Mouse (Mus musculus): Measurements from ENCODE around the gene Prkch. TPM values are rescaled to one million over a fixed set of nuclear protein-coding genes. Genes with fewer than 3 reads are reported as not detected.

Prkch gene
- polyA plus RNA-seq, 1 experiment: 12.5 TPM

DNA sequence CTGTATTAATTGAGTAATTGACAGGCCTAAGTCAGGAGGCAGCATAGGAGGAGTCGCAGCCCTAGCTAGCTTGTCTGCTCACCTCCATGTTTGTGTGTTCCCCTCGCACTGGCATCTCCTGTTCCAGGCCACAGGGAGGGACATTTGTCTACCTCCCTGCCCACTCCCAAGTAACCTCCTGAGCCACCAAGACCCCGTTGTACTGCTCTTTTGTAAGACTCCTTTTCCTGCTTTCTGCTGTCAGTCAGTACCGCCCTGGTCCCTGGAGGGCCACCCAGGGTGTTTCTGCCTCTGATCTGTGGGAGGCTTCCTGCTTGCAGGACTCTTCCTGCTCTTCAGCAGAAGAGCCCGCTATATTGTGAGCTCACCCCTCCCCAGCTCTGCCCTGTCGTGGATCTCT lies 127.5 kb downstream of the Prkch start:
- H3K27me3 ChIP-seq (ENCODE audit: control insufficient read depth, insufficient read depth, low read length): no peaks in the 10 kb centered on the region
- no peak overlapping the region for H3K27ac ChIP-seq (ENCODE audit: insufficient read depth, low read length)
- DNase-seq (ENCODE audit: low read depth in 1 of 2, low spot score in 2 of 2): no peak
- H3K4me3 ChIP-seq (ENCODE audit: extremely low read depth, insufficient read depth, insufficient read length): no peak overlapping the region
- 42% methylated on average over 6 of the region's 6 CpGs for WGBS
- H3K36me3 ChIP-seq (ENCODE audit: control insufficient read depth, insufficient read depth, low read length): no peaks in the 10 kb centered on the region
- TF ChIP-seq CTCF (IDR thresholded peaks at IDR 0.05; ENCODE audit: extremely low read depth, insufficient read depth, insufficient read length, insufficient replicate concordance): no peak
- TF ChIP-seq POLR2A (IDR thresholded peaks at IDR 0.05; ENCODE audit: low read depth, low read length): no peak
- peaks cover 11% of the 10 kb centered on the region; the same call in 1 of the 2 replicates for H3K4me1 ChIP-seq (ENCODE audit: control insufficient read depth, insufficient read depth, insufficient read length)

DNA sequence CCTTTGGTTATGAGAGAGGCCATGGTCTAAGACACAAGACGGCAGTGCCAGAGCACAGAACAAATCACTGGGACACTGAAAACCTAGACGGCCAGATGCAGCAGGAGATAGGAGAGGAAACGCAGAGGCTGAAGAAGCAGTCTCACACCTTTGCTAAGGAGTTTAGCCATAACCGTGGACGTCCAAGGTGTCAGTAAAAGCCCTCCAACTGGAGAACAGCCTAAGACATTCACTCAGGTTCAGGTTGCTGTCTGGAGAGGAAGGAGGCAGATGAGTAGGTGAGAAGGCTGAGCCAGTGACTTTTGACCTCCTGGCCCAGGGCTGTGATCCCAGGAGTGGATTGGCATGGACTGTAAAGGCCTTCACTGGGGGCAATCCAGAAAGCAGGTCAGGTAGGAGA lies 130.0 kb downstream of the Prkch start:
- H3K36me3 ChIP-seq (ENCODE audit: control insufficient read depth, insufficient read depth, low read length): no peaks in the 10 kb centered on the region
- no peak for DNase-seq (ENCODE audit: low read depth in 1 of 2, low spot score in 2 of 2)
- peaks cover 11% of the 10 kb centered on the region; the same call in 1 of the 2 replicates for H3K4me1 ChIP-seq (ENCODE audit: control insufficient read depth, insufficient read depth, insufficient read length)
- H3K4me3 ChIP-seq (ENCODE audit: extremely low read depth, insufficient read depth, insufficient read length): no peak overlapping the region
- no peaks in the 10 kb centered on the region for H3K27me3 ChIP-seq (ENCODE audit: control insufficient read depth, insufficient read depth, low read length)
- 92% methylated on average over 5 of the region's 5 CpGs for WGBS
- H3K27ac ChIP-seq (ENCODE audit: insufficient read depth, low read length): 0 out of 2 replicates have a peak overlapping the region, but pooled peaks have one; percentile 20
- TF ChIP-seq CTCF (IDR thresholded peaks at IDR 0.05; ENCODE audit: extremely low read depth, insufficient read depth, insufficient read length, insufficient replicate concordance) (no peak), POLR2A (IDR thresholded peaks at IDR 0.05; ENCODE audit: low read depth, low read length) (no peak)

DNA sequence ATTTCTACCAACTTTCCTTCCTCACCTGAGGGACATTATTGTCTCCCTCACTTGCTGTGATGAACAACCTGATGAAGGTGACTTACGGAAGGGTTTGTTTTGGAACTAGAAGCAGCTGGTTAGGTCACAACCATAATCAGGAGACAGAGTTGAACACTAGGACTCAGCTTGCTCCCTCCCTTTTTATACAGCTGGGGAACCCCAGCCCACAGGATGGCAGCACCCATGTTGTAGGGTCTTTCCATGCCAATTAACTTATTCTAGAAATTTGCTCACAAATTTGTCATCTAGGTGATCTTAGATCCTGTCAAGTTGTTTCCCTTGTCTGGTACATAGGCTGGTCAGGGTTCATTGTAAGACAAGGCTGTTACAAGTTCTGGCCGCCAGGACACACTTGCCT lies 130.7 kb downstream of the Prkch start:
- DNase-seq (ENCODE audit: low read depth in 1 of 2, low spot score in 2 of 2): no peak

DNA sequence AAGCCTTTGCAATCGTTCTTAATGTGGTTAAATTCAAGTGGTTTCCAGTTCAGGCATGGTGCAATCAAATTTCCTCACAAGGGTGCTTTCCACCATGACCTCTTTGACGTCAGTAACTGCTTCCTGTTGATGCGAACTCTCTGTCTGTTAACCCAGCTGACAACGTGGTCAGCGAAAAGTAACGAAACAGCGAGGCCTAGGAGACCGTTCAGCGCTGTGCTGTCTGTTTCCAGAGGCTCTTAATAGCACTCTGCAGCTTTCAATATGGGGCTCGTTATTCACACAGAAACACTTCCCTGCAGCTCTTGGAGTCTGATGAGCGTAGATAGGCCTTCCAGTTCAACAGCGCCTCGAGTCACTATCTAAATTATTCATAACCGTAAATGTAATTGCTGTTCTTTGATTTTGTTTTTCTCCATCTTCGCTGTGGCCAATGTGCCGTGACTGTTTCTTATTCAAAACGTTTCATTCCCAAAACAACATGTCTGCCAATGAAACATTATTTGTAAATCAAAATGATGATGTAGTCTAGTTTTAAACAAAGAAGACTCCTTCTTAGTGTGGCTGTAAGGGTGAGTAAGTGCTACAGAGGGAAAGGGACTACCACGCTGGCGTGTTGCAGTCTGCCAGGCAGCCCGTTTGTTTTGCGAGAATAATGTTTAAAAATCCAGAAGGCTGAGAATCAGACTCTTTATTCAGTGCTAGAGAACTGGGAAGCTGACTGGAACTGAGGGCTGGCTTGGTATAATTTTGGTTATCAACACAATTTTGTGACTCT lies 131.5 kb downstream of the Prkch start:
- TF ChIP-seq POLR2A (IDR thresholded peaks at IDR 0.05; ENCODE audit: low read depth, low read length): no peak
- no peak for TF ChIP-seq CTCF (IDR thresholded peaks at IDR 0.05; ENCODE audit: extremely low read depth, insufficient read depth, insufficient read length, insufficient replicate concordance)
- peaks cover 14% of the 10 kb centered on the region; the same call in 1 of the 2 replicates for H3K4me1 ChIP-seq (ENCODE audit: control insufficient read depth, insufficient read depth, insufficient read length)
- H3K27ac ChIP-seq (ENCODE audit: insufficient read depth, low read length): peak overlapping the region; percentile 60
- WGBS: 62% methylated on average over 21 of the region's 21 CpGs
- H3K4me3 ChIP-seq (ENCODE audit: extremely low read depth, insufficient read depth, insufficient read length): no peak overlapping the region
- no peaks in the 10 kb centered on the region for H3K36me3 ChIP-seq (ENCODE audit: control insufficient read depth, insufficient read depth, low read length)
- H3K27me3 ChIP-seq (ENCODE audit: control insufficient read depth, insufficient read depth, low read length): no peaks in the 10 kb centered on the region
- DNase-seq (ENCODE audit: low read depth in 1 of 2, low spot score in 2 of 2): peak; percentile 12 to 85

More for the DNA sequence above, 130.7 kb downstream of the Prkch start:
- WGBS: 82% methylated on average over 2 of the region's 2 CpGs
- Histone ChIP-seq H3K27me3 (ENCODE audit: control insufficient read depth, insufficient read depth, low read length) (no peaks in the 10 kb centered on the region), H3K4me3 (ENCODE audit: extremely low read depth, insufficient read depth, insufficient read length) (no peak overlapping the region), H3K4me1 (ENCODE audit: control insufficient read depth, insufficient read depth, insufficient read length) (peaks cover 11% of the 10 kb centered on the region; the same call in 1 of the 2 replicates), H3K27ac (ENCODE audit: insufficient read depth, low read length) (peak overlapping the region; percentile 60), H3K36me3 (ENCODE audit: control insufficient read depth, insufficient read depth, low read length) (no peaks in the 10 kb centered on the region)
- TF ChIP-seq POLR2A (IDR thresholded peaks at IDR 0.05; ENCODE audit: low read depth, low read length) (no peak), CTCF (IDR thresholded peaks at IDR 0.05; ENCODE audit: extremely low read depth, insufficient read depth, insufficient read length, insufficient replicate concordance) (no peak)

DNA sequence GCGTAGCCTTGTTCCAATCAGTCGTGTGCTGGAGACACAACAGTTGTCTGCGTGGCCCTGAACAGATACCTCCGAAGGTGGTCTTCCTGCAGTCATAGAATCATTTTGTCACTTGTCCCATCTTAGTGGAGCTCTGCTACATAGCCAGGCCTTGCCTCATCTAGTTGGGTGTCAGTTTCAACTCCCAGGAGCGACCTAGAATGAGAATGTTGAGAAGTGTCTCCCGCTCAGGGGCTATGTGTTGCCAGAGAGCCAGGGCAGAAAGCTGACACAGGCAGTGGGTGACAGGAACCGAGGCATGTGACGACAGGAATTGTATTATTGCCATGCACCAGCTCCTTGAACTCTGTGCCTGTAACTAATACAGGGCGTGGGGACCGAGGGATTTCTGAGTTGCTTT lies 133.4 kb downstream of the Prkch start:
- no peak overlapping the region for H3K27ac ChIP-seq (ENCODE audit: insufficient read depth, low read length)
- H3K36me3 ChIP-seq (ENCODE audit: control insufficient read depth, insufficient read depth, low read length): no peaks in the 10 kb centered on the region
- no peak overlapping the region for H3K4me3 ChIP-seq (ENCODE audit: extremely low read depth, insufficient read depth, insufficient read length)
- no peaks in the 10 kb centered on the region for H3K27me3 ChIP-seq (ENCODE audit: control insufficient read depth, insufficient read depth, low read length)
- 92% methylated on average over 10 of the region's 10 CpGs for WGBS
- H3K4me1 ChIP-seq (ENCODE audit: control insufficient read depth, insufficient read depth, insufficient read length): peaks cover 14% of the 10 kb centered on the region; the same call in 1 of the 2 replicates
- DNase-seq (ENCODE audit: low read depth in 1 of 2, low spot score in 2 of 2): no peak
- no peak for TF ChIP-seq CTCF (IDR thresholded peaks at IDR 0.05; ENCODE audit: extremely low read depth, insufficient read depth, insufficient read length, insufficient replicate concordance)
- TF ChIP-seq POLR2A (IDR thresholded peaks at IDR 0.05; ENCODE audit: low read depth, low read length): no peak

DNA sequence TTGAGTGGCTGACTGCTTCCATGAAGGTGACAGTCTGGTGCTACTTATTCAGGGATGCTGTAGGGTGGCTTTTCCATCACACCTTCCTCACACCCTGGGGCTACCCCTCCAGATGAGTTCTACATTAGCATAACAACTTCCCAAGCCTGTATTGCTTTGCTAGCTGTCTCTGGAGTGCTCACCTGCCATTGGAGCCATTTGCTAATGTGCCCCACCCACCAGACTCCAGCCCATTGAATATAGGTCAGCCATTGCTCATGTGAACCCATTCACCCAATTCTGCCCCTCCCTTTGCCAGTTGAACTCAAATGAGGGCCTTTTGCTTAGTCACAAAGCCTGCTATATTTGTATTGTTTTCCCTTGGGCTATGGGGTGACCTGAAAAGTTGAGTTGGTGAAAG lies 135.2 kb downstream of the Prkch start:
- DNase-seq (ENCODE audit: low read depth in 1 of 2, low spot score in 2 of 2): no peak
- Histone ChIP-seq H3K4me1 (ENCODE audit: control insufficient read depth, insufficient read depth, insufficient read length) (peaks cover 14% of the 10 kb centered on the region; the same call in 1 of the 2 replicates), H3K27ac (ENCODE audit: insufficient read depth, low read length) (no peak overlapping the region), H3K4me3 (ENCODE audit: extremely low read depth, insufficient read depth, insufficient read length) (no peak overlapping the region), H3K27me3 (ENCODE audit: control insufficient read depth, insufficient read depth, low read length) (no peaks in the 10 kb centered on the region), H3K36me3 (ENCODE audit: control insufficient read depth, insufficient read depth, low read length) (no peaks in the 10 kb centered on the region)
- no peak for TF ChIP-seq POLR2A (IDR thresholded peaks at IDR 0.05; ENCODE audit: low read depth, low read length)
- no peak for TF ChIP-seq CTCF (IDR thresholded peaks at IDR 0.05; ENCODE audit: extremely low read depth, insufficient read depth, insufficient read length, insufficient replicate concordance)

DNA sequence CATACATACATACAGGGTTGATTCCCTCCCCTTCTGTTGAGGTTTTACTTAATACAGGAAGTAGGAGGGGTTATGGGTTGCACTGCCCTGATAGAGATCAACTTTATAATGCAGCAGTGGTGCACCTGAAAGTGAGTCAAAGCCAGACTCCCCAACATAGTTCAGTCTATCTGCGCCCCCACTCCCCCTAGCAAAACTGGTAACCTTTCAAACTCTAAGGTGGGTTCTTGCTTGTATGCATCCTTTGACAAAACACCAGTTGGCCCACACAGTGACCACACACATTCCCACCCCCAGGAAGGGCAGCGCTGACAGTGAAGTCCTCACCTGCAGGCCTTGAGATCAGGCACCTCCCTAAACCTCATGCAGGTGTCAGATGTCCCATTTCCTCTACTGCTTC lies 135.9 kb downstream of the Prkch start:
- no peak for TF ChIP-seq CTCF (IDR thresholded peaks at IDR 0.05; ENCODE audit: extremely low read depth, insufficient read depth, insufficient read length, insufficient replicate concordance)
- TF ChIP-seq POLR2A (IDR thresholded peaks at IDR 0.05; ENCODE audit: low read depth, low read length): no peak
- WGBS: 63% methylated on average over 2 of the region's 2 CpGs
- H3K36me3 ChIP-seq (ENCODE audit: control insufficient read depth, insufficient read depth, low read length): no peaks in the 10 kb centered on the region
- H3K4me3 ChIP-seq (ENCODE audit: extremely low read depth, insufficient read depth, insufficient read length): no peak overlapping the region
- peaks cover 12% of the 10 kb centered on the region; the same call in 1 of the 2 replicates for H3K4me1 ChIP-seq (ENCODE audit: control insufficient read depth, insufficient read depth, insufficient read length)
- DNase-seq (ENCODE audit: low read depth in 1 of 2, low spot score in 2 of 2): no peak
- peak overlapping the region; percentile 34; the same call in 1 of the 2 replicates for H3K27ac ChIP-seq (ENCODE audit: insufficient read depth, low read length)
- H3K27me3 ChIP-seq (ENCODE audit: control insufficient read depth, insufficient read depth, low read length): no peaks in the 10 kb centered on the region

Measured in spleen, adult 2 months (tissue).